Mouse (Mus musculus): ENCODE measurements around the gene Igfbpl1. TPM values are rescaled to one million over a fixed set of nuclear protein-coding genes. Genes with fewer than 3 reads are reported as not detected.

Gene Igfbpl1
- polyA plus RNA-seq (2015; fragmentation: Nextera tagmentation; extraction: Ambion mirVana): 50.5 and 67.0 TPM in 2 replicates

DNA sequence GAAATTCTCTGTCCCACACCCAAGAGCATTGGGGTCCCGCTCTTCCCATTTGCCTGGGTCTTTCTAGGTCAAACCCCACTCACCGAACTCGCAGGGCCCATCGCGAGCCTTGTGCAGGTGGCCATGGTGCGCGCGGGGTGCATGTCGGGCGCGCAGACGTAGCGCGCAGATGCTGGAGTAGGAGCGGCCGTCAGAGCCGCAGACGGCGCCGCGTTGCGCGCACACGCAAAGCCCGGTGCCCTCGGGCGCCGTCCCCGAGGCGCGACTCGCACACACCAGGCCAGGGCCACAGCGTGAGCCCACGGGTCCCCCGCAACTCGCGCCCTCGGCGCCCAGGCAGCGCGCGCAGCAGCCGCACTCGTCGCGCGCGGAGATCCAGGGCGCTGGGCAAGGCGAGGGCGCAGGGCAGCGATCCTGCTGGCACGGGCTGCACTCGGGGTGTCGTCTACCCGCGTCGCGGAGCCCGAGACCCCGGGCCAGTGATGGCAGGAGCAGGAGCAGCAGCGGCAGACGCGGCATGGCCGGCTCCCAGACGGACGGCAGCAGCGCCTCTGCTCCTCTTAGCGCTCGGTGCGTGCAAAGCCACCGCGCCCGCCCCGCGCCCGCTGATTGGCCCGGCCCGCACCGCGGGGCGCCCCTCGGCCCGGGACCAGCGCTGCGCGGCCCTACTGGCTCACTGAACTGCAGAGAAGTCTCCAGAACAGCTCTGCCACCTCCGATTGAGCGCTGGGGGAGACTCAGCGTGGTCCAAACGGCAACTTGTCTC lies at the start of gene Igfbpl1:
Gene Igfbpl1 (minus strand): TSS at position 649 of the 766 bp plus-strand sequence.
- Histone ChIP-seq H3K4me3 (peak within 1 kb of the TSS; percentile 59), H3K9ac (peak within 1 kb of the TSS; percentile 87), H3K27ac (peak within 1 kb of the TSS; percentile 97), H3K36me3 (no peaks in the 10 kb centered on the region), H3K27me3 (peaks cover 33% of the 10 kb centered on the region), H3K4me2 (peak within 1 kb of the TSS; percentile 63), H3K9me3 (no peaks in the 10 kb centered on the region), H3K4me1 (replicated peaks) (peaks cover 85% of the 10 kb centered on the region)
- WGBS: under 1% methylated on average over 91 of the region's 91 CpGs
- no peak for ATAC-seq (ENCODE audit: low FRiP score)

DNA sequence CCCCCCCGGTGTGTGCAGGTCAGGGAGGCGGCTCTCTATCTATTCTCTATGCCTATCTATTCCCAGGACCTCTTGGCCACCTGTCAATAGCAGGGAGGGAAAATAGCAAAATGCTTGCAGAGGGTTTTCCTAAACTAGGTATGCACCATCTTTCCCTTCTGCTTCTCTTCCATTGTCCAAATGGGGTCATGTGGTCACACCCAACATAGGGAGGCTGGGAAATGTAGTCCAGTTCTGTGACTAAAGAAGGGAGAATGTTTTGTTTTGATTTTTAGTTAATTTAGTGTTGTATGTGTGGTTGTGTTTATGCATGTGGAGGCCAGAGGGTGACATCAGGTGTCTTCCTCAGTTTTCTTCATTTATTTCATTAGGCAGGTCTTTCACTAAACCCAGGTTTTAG lies 45.4 kb upstream of the Igfbpl1 start:
- Histone ChIP-seq H3K4me3 (no peak overlapping the region), H3K4me1 (replicated peaks) (peaks cover 7% of the 10 kb centered on the region), H3K4me2 (no peak overlapping the region), H3K9ac (no peak overlapping the region), H3K9me3 (no peaks in the 10 kb centered on the region), H3K27me3 (peaks cover 5% of the 10 kb centered on the region; the same call in 1 of the 2 replicates), H3K27ac (no peak overlapping the region), H3K36me3 (no peaks in the 10 kb centered on the region)
- WGBS: 87% methylated on average over 2 of the region's 2 CpGs
- no peak for ATAC-seq (ENCODE audit: low FRiP score)

DNA sequence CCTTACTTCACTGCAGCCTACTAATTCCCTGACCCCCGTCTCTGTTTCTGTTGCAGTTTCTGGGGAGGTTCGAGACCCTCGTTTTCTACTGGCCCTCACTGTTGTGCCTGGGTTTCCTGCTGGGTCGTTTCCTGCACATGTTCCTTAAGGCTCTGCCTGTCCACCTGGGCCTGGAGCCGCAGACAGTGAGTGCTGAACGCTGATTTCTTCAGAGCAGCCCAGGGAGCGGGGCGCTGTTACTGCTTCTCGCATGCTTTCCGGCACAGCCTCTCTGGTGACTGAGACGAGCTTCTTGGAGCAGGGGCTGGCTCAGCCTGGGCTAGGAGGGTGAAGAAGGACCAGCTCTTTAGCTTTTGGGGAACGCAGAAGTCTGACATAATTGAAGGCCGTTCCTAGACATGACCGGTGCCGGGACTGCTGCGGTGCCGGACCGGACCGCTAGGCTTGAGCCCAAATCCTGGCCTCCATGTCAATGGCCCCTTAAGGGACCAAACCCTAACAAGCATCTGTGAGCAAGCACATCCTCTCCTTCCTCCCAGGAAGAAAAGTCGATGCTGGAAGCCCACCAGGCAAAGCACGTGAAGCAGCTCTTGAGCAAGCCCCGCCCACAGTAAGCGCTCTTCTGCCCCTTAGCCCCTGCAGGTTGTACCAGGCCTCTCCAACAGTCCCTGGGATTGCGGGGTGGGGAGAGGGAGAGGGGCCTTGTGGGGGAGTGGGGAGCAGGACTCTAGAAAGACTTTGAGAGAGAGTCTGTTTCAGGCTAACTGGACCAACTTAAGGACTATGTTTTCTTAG lies 42.5 kb upstream of the Igfbpl1 start:
- peaks cover 5% of the 10 kb centered on the region; the same call in 1 of the 2 replicates for H3K27me3 ChIP-seq
- WGBS: 31% methylated on average over 24 of the region's 24 CpGs

GRCm38 (mm10) chr4:45867416-45867815 lies 40.7 kb upstream of the Igfbpl1 start:
- Histone ChIP-seq H3K4me3 (no peak overlapping the region), H3K27ac (no peak overlapping the region), H3K4me2 (no peak overlapping the region), H3K27me3 (peaks cover 5% of the 10 kb centered on the region; the same call in 1 of the 2 replicates), H3K9ac (no peak overlapping the region), H3K4me1 (replicated peaks) (peaks cover 7% of the 10 kb centered on the region), H3K36me3 (no peaks in the 10 kb centered on the region), H3K9me3 (no peaks in the 10 kb centered on the region)
- 55% methylated on average over 8 of the region's 8 CpGs for WGBS
- ATAC-seq (ENCODE audit: low FRiP score): no peak

More for the DNA sequence above, 42.5 kb upstream of the Igfbpl1 start:
- H3K27ac ChIP-seq: no peak overlapping the region
- H3K9ac ChIP-seq: peak overlapping the region; percentile 46; the same call in 1 of the 2 replicates
- peak overlapping the region; percentile 30 for H3K4me2 ChIP-seq
- H3K9me3 ChIP-seq: no peaks in the 10 kb centered on the region
- peaks cover 7% of the 10 kb centered on the region for H3K4me1 ChIP-seq (replicated peaks)
- no peak for ATAC-seq (ENCODE audit: low FRiP score)
- no peaks in the 10 kb centered on the region for H3K36me3 ChIP-seq
- no peak overlapping the region for H3K4me3 ChIP-seq

GRCm38 (mm10) chr4:45861160-45861559 lies 34.4 kb upstream of the Igfbpl1 start:
- H3K27me3 ChIP-seq: peaks cover 2% of the 10 kb centered on the region
- H3K9ac ChIP-seq: no peak overlapping the region
- WGBS: 62% methylated on average over 5 of the region's 5 CpGs
- no peak overlapping the region for H3K27ac ChIP-seq
- H3K9me3 ChIP-seq: 0 out of 2 replicates have a peak, but pooled peaks cover 3% of the 10 kb centered on the region
- no peaks in the 10 kb centered on the region for H3K36me3 ChIP-seq
- no peak overlapping the region for H3K4me2 ChIP-seq
- H3K4me1 ChIP-seq (replicated peaks): no peaks in the 10 kb centered on the region
- ATAC-seq (ENCODE audit: low FRiP score): no peak
- no peak overlapping the region for H3K4me3 ChIP-seq

DNA sequence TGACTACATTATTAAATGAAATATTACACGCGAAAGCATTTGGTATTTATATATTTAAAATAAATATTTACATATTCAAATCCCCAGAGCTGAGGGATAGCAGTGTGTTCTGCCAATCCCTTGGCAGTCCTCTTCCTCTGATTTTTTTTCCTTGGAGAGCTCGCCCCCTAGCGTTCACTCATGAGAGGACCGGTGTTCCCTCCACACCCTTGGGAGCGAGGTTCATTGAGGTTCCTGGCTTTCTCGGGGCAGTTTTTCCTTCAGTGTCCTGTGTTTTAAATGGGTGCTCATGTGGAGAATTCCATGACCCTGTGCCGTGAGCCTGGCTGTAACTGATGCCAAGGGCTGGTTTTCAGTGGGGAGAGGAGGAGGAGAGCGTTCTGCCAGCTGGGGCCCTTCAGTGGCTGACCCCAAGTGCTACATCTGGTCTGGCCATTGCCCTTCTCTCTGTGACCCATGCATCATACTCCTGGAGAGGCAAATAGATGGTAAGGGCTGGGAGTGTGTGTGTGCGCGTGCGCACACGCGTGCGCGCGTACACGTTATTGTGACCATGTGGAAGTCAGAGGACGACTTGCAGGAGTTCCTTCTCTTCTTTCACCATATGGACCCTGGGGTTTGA lies 29.2 kb upstream of the Igfbpl1 start:
- Histone ChIP-seq H3K4me2 (no peak overlapping the region), H3K27ac (no peak overlapping the region), H3K36me3 (no peaks in the 10 kb centered on the region), H3K9ac (no peak overlapping the region), H3K4me1 (replicated peaks) (0 out of 2 replicates have a peak, but pooled peaks cover 8% of the 10 kb centered on the region), H3K9me3 (0 out of 2 replicates have a peak, but pooled peaks cover 3% of the 10 kb centered on the region), H3K4me3 (no peak overlapping the region), H3K27me3 (peaks cover 14% of the 10 kb centered on the region)
- 45% methylated on average over 19 of the region's 19 CpGs for WGBS
- ATAC-seq (ENCODE audit: low FRiP score): no peak

DNA sequence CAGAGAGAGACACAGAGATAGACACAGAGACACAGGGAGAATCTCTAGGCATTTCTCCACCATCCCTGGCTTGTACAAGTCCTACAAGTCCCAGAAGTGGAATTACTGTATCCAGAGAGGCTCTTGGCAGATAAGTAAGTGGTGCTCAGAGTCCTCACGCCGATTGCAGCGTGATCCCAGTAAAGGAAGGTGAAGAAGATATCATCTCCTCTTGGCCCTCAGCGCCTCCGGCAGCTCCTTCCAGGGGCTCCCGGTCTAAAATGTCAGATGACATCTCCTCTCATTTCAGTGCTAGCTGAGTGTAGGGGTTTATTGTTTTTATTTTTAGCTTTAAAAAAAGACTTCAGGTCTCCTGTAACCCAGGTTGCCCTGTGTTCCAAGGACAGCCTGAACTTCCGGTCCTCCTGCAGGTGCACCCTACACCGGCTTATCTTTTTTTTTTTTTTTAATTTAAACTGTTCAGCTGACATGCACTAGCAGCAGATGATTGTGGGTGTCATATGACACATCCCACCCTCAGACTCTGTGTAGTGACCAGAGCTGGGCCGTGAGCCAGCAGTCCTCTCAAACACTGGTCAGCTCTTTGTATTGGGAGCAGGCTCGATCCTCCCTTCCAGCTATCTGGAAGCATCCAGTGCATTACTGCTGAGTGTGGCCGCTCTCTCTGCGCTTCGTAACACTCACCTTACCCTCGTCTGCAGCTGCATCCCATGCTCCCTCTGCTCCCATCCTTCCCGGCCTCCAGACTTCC lies 26.9 kb upstream of the Igfbpl1 start:
- 84% methylated on average over 15 of the region's 15 CpGs for WGBS
- peaks cover 14% of the 10 kb centered on the region for H3K27me3 ChIP-seq
- no peak overlapping the region for H3K4me2 ChIP-seq
- ATAC-seq (ENCODE audit: low FRiP score): no peak
- 0 out of 2 replicates have a peak, but pooled peaks cover 11% of the 10 kb centered on the region for H3K4me1 ChIP-seq (replicated peaks)
- no peaks in the 10 kb centered on the region for H3K9me3 ChIP-seq
- no peaks in the 10 kb centered on the region for H3K36me3 ChIP-seq
- H3K4me3 ChIP-seq: no peak overlapping the region
- H3K9ac ChIP-seq: no peak overlapping the region
- no peak overlapping the region for H3K27ac ChIP-seq

GRCm38 (mm10) chr4:45851640-45852051 lies 24.9 kb upstream of the Igfbpl1 start:
- ATAC-seq (ENCODE audit: low FRiP score): no peak
- WGBS: 15% methylated on average over 3 of the region's 3 CpGs
- Histone ChIP-seq H3K9ac (no peak overlapping the region), H3K36me3 (no peaks in the 10 kb centered on the region), H3K4me1 (replicated peaks) (0 out of 2 replicates have a peak, but pooled peaks cover 11% of the 10 kb centered on the region), H3K27ac (no peak overlapping the region), H3K4me3 (no peak overlapping the region), H3K9me3 (no peaks in the 10 kb centered on the region), H3K27me3 (peaks cover 17% of the 10 kb centered on the region), H3K4me2 (no peak overlapping the region)

GRCm38 (mm10) chr4:45849419-45849818 lies 22.7 kb upstream of the Igfbpl1 start:
- 13% methylated on average over 1 of the region's 1 CpGs for WGBS
- H3K9ac ChIP-seq: no peak overlapping the region
- H3K27me3 ChIP-seq: 0 out of 2 replicates have a peak, but pooled peaks cover 12% of the 10 kb centered on the region
- no peak overlapping the region for H3K4me3 ChIP-seq
- no peak overlapping the region for H3K27ac ChIP-seq
- no peaks in the 10 kb centered on the region for H3K36me3 ChIP-seq
- no peak for ATAC-seq (ENCODE audit: low FRiP score)
- no peak overlapping the region for H3K4me2 ChIP-seq
- H3K4me1 ChIP-seq (replicated peaks): 0 out of 2 replicates have a peak, but pooled peaks cover 13% of the 10 kb centered on the region
- no peaks in the 10 kb centered on the region for H3K9me3 ChIP-seq

- Histone ChIP-seq H3K9ac (no peak overlapping the region), H3K27ac (no peak overlapping the region), H3K4me2 (no peak overlapping the region), H3K9me3 (no peaks in the 10 kb centered on the region), H3K27me3 (0 out of 2 replicates have a peak, but pooled peaks cover 10% of the 10 kb centered on the region), H3K4me1 (replicated peaks) (0 out of 2 replicates have a peak, but pooled peaks cover 15% of the 10 kb centered on the region), H3K36me3 (no peaks in the 10 kb centered on the region), H3K4me3 (no peak overlapping the region)
- no peak for ATAC-seq (ENCODE audit: low FRiP score)
- WGBS: 40% methylated on average over 10 of the region's 10 CpGs
Observed at GRCm38 (mm10) chr4:45848825-45849156, 22.1 kb upstream of the Igfbpl1 start.

DNA sequence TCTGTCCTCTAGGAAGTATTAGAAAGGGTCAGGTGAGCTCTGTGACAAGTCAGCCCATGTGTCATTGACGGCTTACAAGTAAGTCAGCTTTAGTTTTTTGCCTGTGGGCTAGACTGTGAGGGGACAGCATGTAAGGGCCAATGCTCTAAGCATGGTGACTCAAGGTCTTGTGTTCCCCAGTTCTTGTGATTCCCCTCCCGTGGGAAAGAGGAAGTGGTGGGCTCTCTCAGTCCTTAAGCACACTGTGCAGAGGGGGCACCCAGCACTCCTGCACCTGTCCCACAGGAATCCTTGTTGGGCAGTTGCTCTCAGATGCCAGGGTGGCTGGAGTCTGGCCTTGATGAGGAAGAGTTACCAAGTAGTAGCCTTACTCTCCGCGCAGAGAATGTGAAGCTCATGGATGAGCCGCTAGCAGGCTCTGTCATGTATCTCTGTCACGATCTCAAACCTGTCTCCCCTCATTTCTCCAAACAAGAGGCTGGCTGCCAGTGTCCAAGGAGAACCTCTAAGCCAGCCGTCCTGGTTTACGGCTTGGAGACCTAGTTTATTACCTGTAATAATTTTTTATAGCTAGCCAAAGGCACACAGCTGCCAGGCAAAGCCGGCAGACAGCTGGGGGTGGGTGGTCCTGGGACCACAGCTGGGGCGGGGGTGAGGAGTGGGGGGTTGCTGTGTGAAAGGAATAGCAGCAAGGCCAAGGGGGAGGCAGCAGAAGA lies 21.5 kb upstream of the Igfbpl1 start, which contains the start of gene Stra6l:
Gene Stra6l (plus strand): TSS at position 556 of the 716 bp plus-strand sequence.
- H3K36me3 ChIP-seq: no peaks in the 10 kb centered on the region
- ATAC-seq (ENCODE audit: low FRiP score): no peak
- H3K4me3 ChIP-seq: no peak within 1 kb of the TSS
- no peak within 1 kb of the TSS for H3K9ac ChIP-seq
- 0 out of 2 replicates have a peak, but pooled peaks cover 10% of the 10 kb centered on the region for H3K27me3 ChIP-seq
- no peak within 1 kb of the TSS for H3K27ac ChIP-seq
- 68% methylated on average over 10 of the region's 10 CpGs for WGBS
- no peak within 1 kb of the TSS for H3K4me2 ChIP-seq
- 0 out of 2 replicates have a peak, but pooled peaks cover 15% of the 10 kb centered on the region for H3K4me1 ChIP-seq (replicated peaks)
- H3K9me3 ChIP-seq: no peaks in the 10 kb centered on the region
